Mouse (Mus musculus) neural tube, embryonic 13.5 days (tissue): ENCODE data around the gene Rabepk. TPM values are rescaled to one million over a fixed set of nuclear protein-coding genes. Genes with fewer than 3 reads are reported as not detected.
A peak's percentile ranks its signal among the peaks of the same experiment; 100 is the strongest.

Experiments
- ATAC-seq: fragments of 200-750 bp; cut with Nextera tagmentation; 2 replicates; pipeline ENCODE4 v1.8.0; 2017; ENCODE audit warnings: low read depth, mild to moderate bottlenecking, moderate TSS enrichment, moderate library complexity
- H3K27ac ChIP-seq: fragments of 300-500 bp; sonication (generic); replicated peaks from 2 replicates; pipeline ENCODE4 v1.5.1; 2015; ENCODE audit warnings: moderate library complexity, mild to moderate bottlenecking, inconsistent platforms
- H3K27me3 ChIP-seq: fragments of 300-500 bp; sonication (generic); 2 replicates; pipeline ENCODE4 v1.6.1; 2015; ENCODE audit warnings: mild to moderate bottlenecking, inconsistent platforms
- H3K36me3 ChIP-seq: fragments of 300-500 bp; sonication (generic); 2 replicates; pipeline ENCODE4 v1.6.1; 2015; ENCODE audit warnings: mild to moderate bottlenecking, inconsistent platforms
- H3K4me1 ChIP-seq: fragments of 300-500 bp; sonication (generic); replicated peaks from 2 replicates; pipeline ENCODE4 v1.6.1; 2015; ENCODE audit warnings: inconsistent platforms
- H3K4me2 ChIP-seq: fragments of 300-500 bp; sonication (generic); 2 replicates; pipeline ENCODE4 v1.6.1; 2015; ENCODE audit warnings: inconsistent platforms, mild to moderate bottlenecking, moderate library complexity
- H3K4me3 ChIP-seq: fragments of 300-500 bp; sonication (generic); 2 replicates; pipeline ENCODE4 v1.5.1; 2015; ENCODE audit warnings: mild to moderate bottlenecking, inconsistent platforms
- H3K9ac ChIP-seq: fragments of 300-500 bp; sonication (generic); 2 replicates; pipeline ENCODE4 v1.6.1; 2015; ENCODE audit warnings: moderate library complexity, mild to moderate bottlenecking, inconsistent platforms
- H3K9me3 ChIP-seq: fragments of 300-500 bp; sonication (generic); 2 replicates; pipeline ENCODE4 v1.6.1; 2016; ENCODE audit warnings: inconsistent platforms
- WGBS: fragments of 180-500 bp; shearing (Covaris S2); methylation state at CpG from one replicate; pipeline ENCODE4 v1.1.7; 2015; 5-methylcytosine and 5-hydroxymethylcytosine counted together
- polyA plus RNA-seq: library from polyadenylated mRNA; unstranded; fragments of >200 nt; fragmentation: Nextera tagmentation; extraction: Ambion mirVana; gene quantifications from 2 replicates; pipeline ENCODE4 v1.2.1, GENCODE M21; 2015

Rabepk gene
- polyA plus RNA-seq, 1 experiment from 2014 or later: 27.1 TPM

GRCm38 (mm10) chr2:34753811-34754550 lies 45.7 kb downstream of the Rabepk start:
- Histone ChIP-seq H3K4me1 (peaks cover 35% of the 10 kb centered on the region), H3K4me2 (peak overlapping the region; percentile 71), H3K9ac (peak overlapping the region; percentile 99), H3K4me3 (peak overlapping the region; percentile 88), H3K9me3 (no peaks in the 10 kb centered on the region), H3K36me3 (no peaks in the 10 kb centered on the region), H3K27me3 (no peaks in the 10 kb centered on the region), H3K27ac (peak overlapping the region; percentile 96)
- WGBS: under 1% methylated on average over 82 of the region's 106 CpGs
- peak; percentile 95 for ATAC-seq

- Histone ChIP-seq H3K27ac (no peak overlapping the region), H3K4me2 (no peak overlapping the region), H3K9ac (no peak overlapping the region), H3K4me3 (no peak overlapping the region), H3K36me3 (0 out of 2 replicates have a peak, but pooled peaks cover 5% of the 10 kb centered on the region), H3K4me1 (peaks cover 34% of the 10 kb centered on the region), H3K27me3 (no peaks in the 10 kb centered on the region), H3K9me3 (no peaks in the 10 kb centered on the region)
- WGBS: 87% methylated on average over 2 of the region's 2 CpGs
- no peak for ATAC-seq
These were observed 49.5 kb downstream of the Rabepk start for GRCm38 (mm10) chr2:34750245-34750644.

- 0 out of 2 replicates have a peak, but pooled peaks cover 10% of the 10 kb centered on the region for H3K36me3 ChIP-seq
- no peaks in the 10 kb centered on the region for H3K27me3 ChIP-seq
- H3K27ac ChIP-seq: no peak overlapping the region
- H3K4me1 ChIP-seq: peaks cover 29% of the 10 kb centered on the region
- no peak overlapping the region for H3K4me2 ChIP-seq
- ATAC-seq: no peak
- no peak overlapping the region for H3K9ac ChIP-seq
- 97% methylated on average over 4 of the region's 4 CpGs for WGBS
- no peaks in the 10 kb centered on the region for H3K9me3 ChIP-seq
- no peak overlapping the region for H3K4me3 ChIP-seq
These were observed 51.2 kb downstream of the Rabepk start for GRCm38 (mm10) chr2:34748479-34748878.

- H3K4me3 ChIP-seq: no peak overlapping the region
- H3K4me2 ChIP-seq: no peak overlapping the region
- 0 out of 2 replicates have a peak, but pooled peaks cover 10% of the 10 kb centered on the region for H3K36me3 ChIP-seq
- no peak overlapping the region for H3K27ac ChIP-seq
- peaks cover 3% of the 10 kb centered on the region; the same call in 1 of the 2 replicates for H3K4me1 ChIP-seq
- H3K27me3 ChIP-seq: no peaks in the 10 kb centered on the region
- no peaks in the 10 kb centered on the region for H3K9me3 ChIP-seq
- WGBS: 95% methylated on average over 2 of the region's 2 CpGs
- no peak for ATAC-seq
- no peak overlapping the region for H3K9ac ChIP-seq
These were observed 54.0 kb downstream of the Rabepk start for GRCm38 (mm10) chr2:34745673-34746072.

DNA sequence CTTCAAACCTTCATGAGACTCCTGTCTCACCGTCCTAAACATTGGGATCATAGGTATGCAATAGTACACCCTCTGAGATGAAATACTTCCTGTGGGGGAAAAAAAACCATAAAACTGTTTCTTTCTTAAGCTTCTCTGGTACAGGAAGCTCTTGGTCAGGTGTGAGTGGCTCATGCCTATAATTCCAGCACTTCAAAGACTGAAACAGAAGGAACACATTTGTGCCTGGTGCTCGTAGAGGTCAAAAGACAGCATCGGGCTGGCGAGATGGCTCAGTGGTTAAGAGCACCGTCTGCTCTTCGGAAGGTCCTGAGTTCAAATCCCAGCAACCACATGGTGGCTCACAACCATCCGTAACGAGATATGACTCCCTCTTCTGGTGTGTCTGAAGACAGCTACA lies 55.2 kb downstream of the Rabepk start:
- Histone ChIP-seq H3K9me3 (no peaks in the 10 kb centered on the region), H3K4me2 (no peak overlapping the region), H3K27me3 (no peaks in the 10 kb centered on the region), H3K27ac (no peak overlapping the region), H3K4me1 (no peaks in the 10 kb centered on the region), H3K9ac (no peak overlapping the region), H3K4me3 (no peak overlapping the region), H3K36me3 (0 out of 2 replicates have a peak, but pooled peaks cover 10% of the 10 kb centered on the region)
- ATAC-seq: no peak
- WGBS: 95% methylated on average over 8 of the region's 8 CpGs

- no peaks in the 10 kb centered on the region for H3K27me3 ChIP-seq
- H3K36me3 ChIP-seq: 0 out of 2 replicates have a peak, but pooled peaks cover 10% of the 10 kb centered on the region
- no peaks in the 10 kb centered on the region for H3K9me3 ChIP-seq
- no peak for ATAC-seq
- no peak overlapping the region for H3K4me3 ChIP-seq
- no peak overlapping the region for H3K4me2 ChIP-seq
- 96% methylated on average over 8 of the region's 8 CpGs for WGBS
- H3K9ac ChIP-seq: no peak overlapping the region
- H3K27ac ChIP-seq: no peak overlapping the region
- H3K4me1 ChIP-seq: no peaks in the 10 kb centered on the region
These were observed 57.0 kb downstream of the Rabepk start for GRCm38 (mm10) chr2:34742675-34743074.

DNA sequence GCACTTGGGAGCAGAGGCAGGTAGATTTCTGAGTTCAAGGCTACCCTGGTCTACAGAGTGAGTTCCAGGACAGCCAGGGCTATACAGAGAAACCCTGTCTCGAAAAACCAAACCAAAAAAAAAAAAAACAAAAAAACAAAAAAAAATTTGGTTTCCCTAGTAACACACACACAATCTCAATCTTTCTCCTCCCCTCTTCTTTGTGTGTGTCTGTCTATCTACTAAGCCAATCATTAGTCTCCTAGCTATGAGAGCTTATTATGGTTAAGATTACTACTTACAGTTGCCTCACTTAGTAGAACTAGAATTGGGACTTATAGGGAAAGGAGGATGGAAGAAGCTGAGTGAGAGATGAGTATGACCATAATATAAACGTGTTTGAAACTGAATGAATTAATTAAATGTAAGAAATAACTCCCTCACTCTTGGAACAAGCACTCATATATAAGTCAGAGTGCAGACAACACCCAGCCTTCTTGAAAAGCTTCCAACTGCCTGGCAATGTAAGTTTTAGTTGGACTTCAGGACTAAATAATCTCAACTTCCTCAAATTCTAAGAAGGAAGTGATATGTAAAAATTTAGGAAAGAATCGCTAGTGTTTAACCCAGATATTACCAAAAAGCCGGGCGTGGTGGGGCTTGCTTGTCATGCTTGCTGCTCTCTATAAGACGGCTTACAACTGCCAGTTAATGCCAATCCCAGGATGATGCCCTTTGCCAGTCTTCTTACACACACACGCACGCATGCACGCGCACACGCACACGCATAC lies 58.1 kb downstream of the Rabepk start:
- no peaks in the 10 kb centered on the region for H3K27me3 ChIP-seq
- H3K36me3 ChIP-seq: 0 out of 2 replicates have a peak, but pooled peaks cover 10% of the 10 kb centered on the region
- 93% methylated on average over 12 of the region's 12 CpGs for WGBS
- H3K4me1 ChIP-seq: no peaks in the 10 kb centered on the region
- no peak overlapping the region for H3K4me3 ChIP-seq
- no peaks in the 10 kb centered on the region for H3K9me3 ChIP-seq
- no peak for ATAC-seq
- H3K9ac ChIP-seq: no peak overlapping the region
- H3K27ac ChIP-seq: no peak overlapping the region
- no peak overlapping the region for H3K4me2 ChIP-seq

- no peaks in the 10 kb centered on the region for H3K27me3 ChIP-seq
- 75% methylated on average over 1 of the region's 1 CpGs for WGBS
- H3K36me3 ChIP-seq: 0 out of 2 replicates have a peak, but pooled peaks cover 5% of the 10 kb centered on the region
- no peaks in the 10 kb centered on the region for H3K4me1 ChIP-seq
- H3K4me3 ChIP-seq: no peak overlapping the region
- no peak overlapping the region for H3K27ac ChIP-seq
- no peak for ATAC-seq
- no peak overlapping the region for H3K4me2 ChIP-seq
- no peaks in the 10 kb centered on the region for H3K9me3 ChIP-seq
- no peak overlapping the region for H3K9ac ChIP-seq
These were observed 59.9 kb downstream of the Rabepk start for GRCm38 (mm10) chr2:34739684-34740391.

DNA sequence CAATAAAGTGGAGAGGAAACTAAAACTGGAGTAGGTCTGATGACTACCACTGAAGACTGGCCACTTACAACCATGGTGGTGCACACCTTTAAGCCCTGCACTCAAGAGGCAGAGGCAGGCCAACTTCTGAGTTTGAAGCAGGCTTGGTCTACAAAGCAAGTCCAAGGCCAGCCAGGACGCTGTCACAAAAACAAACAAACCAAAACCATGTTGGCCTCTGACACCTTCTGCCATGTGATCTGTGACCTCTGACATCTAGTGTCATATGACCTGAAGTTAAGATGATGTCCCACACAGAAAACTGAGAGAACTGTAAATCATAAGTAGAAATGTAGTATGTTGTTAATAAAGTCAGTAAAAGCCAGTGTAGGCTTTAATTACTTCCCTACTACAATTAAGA lies 61.8 kb downstream of the Rabepk start:
- H3K27me3 ChIP-seq: no peaks in the 10 kb centered on the region
- no peaks in the 10 kb centered on the region for H3K36me3 ChIP-seq
- H3K4me1 ChIP-seq: no peaks in the 10 kb centered on the region
- ATAC-seq: no peak
- no peak overlapping the region for H3K4me3 ChIP-seq
- no peak overlapping the region for H3K4me2 ChIP-seq
- H3K27ac ChIP-seq: no peak overlapping the region
- no peaks in the 10 kb centered on the region for H3K9me3 ChIP-seq
- no peak overlapping the region for H3K9ac ChIP-seq
- 70% methylated on average over 1 of the region's 1 CpGs for WGBS

- H3K36me3 ChIP-seq: no peaks in the 10 kb centered on the region
- 97% methylated on average over 1 of the region's 1 CpGs for WGBS
- H3K27ac ChIP-seq: no peak overlapping the region
- ATAC-seq: no peak
- no peak overlapping the region for H3K4me3 ChIP-seq
- no peak overlapping the region for H3K4me2 ChIP-seq
- H3K4me1 ChIP-seq: no peaks in the 10 kb centered on the region
- no peaks in the 10 kb centered on the region for H3K9me3 ChIP-seq
- no peaks in the 10 kb centered on the region for H3K27me3 ChIP-seq
- no peak overlapping the region for H3K9ac ChIP-seq
These were observed 63.1 kb downstream of the Rabepk start for GRCm38 (mm10) chr2:34736626-34737025.
